Mouse (Mus musculus) thymus, adult 2 months (tissue): ENCODE measurements around the gene Pank1. TPM values are rescaled to one million over a fixed set of nuclear protein-coding genes. Genes with fewer than 3 reads are reported as not detected.
A peak's percentile ranks its signal among the peaks of the same experiment; 100 is the strongest.

Experiments used
- DNase-seq: peaks from one replicate; pipeline ENCODE4 v3.0.0; 2021
- H3K27ac ChIP-seq: fragments of 200-500 bp; 2 replicates; pipeline ENCODE4 v1.5.1; 2012; ENCODE audit warnings: low read length, control low read depth; ENCODE audit not compliant: control insufficient read depth, insufficient read depth
- H3K27me3 ChIP-seq: fragments of 200-500 bp; 2 replicates; pipeline ENCODE4 v1.6.1; 2012; ENCODE audit warnings: mild to moderate bottlenecking, low read length, moderate library complexity, mixed read lengths; ENCODE audit not compliant: control insufficient read depth, insufficient read depth
- H3K36me3 ChIP-seq: fragments of 200-500 bp; 2 replicates; pipeline ENCODE4 v1.6.1; 2012; ENCODE audit warnings: mild to moderate bottlenecking, low read length, moderate library complexity; ENCODE audit not compliant: control insufficient read depth, insufficient read depth
- H3K4me1 ChIP-seq: fragments of 200-500 bp; replicated peaks from 2 replicates; pipeline ENCODE4 v1.6.1; 2012; ENCODE audit warnings: low read length; ENCODE audit not compliant: control insufficient read depth, insufficient read depth
- H3K4me3 ChIP-seq: fragments of 200-500 bp; 2 replicates; pipeline ENCODE4 v1.5.1; 2012; ENCODE audit warnings: mild to moderate bottlenecking, low read length, control low read depth, moderate library complexity; ENCODE audit not compliant: control insufficient read depth, insufficient read depth
- CTCF ChIP-seq: fragments of 200-500 bp; IDR thresholded peaks from 2 replicates; pipeline ENCODE4 v1.5.1; 2012; ENCODE audit warnings: mild to moderate bottlenecking, control low read depth, low read length, moderate library complexity, borderline replicate concordance; ENCODE audit not compliant: control insufficient read depth, poor library complexity, insufficient read depth; ENCODE audit errors: extremely low read depth
- POLR2A ChIP-seq: fragments of 200-500 bp; IDR thresholded peaks from 2 replicates; pipeline ENCODE4 v1.6.1; 2012; ENCODE audit warnings: mild to moderate bottlenecking, low read length, control low read depth, moderate library complexity; ENCODE audit not compliant: control insufficient read depth, poor library complexity, insufficient read depth; ENCODE audit errors: extremely low read depth
- WGBS: fragments of 180-500 bp; shearing (Covaris S2); methylation state at CpG from one replicate; pipeline ENCODE4 v1.1.7; 2018; 5-methylcytosine and 5-hydroxymethylcytosine counted together
- polyA plus RNA-seq: library from polyadenylated mRNA; depleted of rRNA; stranded (reverse); fragments of >200 nt; gene quantifications from 2 replicates; pipeline ENCODE4 v1.2.3, GENCODE M21; 2012

Gene Pank1
- polyA plus RNA-seq, 1 experiment, result 0.92 TPM

- no peaks in the 10 kb centered on the region; the same call in 1 of the 2 replicates for H3K4me1 ChIP-seq
- H3K4me3 ChIP-seq, result no peak overlapping the region
- H3K27me3 ChIP-seq, result no peaks in the 10 kb centered on the region
- H3K27ac ChIP-seq, result no peak overlapping the region
- no peaks in the 10 kb centered on the region for H3K36me3 ChIP-seq
- TF ChIP-seq POLR2A (no peak), CTCF (no peak)
- no peak for DNase-seq
- 96% methylated on average over 4 of the region's 4 CpGs for WGBS
These were observed 75.9 kb downstream of the Pank1 start for GRCm38 (mm10) chr19:34803396-34803795.

- no peaks in the 10 kb centered on the region for H3K36me3 ChIP-seq
- H3K4me3 ChIP-seq, result no peak overlapping the region
- WGBS, result 31% methylated on average over 6 of the region's 6 CpGs
- TF ChIP-seq POLR2A (no peak), CTCF (no peak)
- DNase-seq, result no peak
- no peaks in the 10 kb centered on the region for H3K4me1 ChIP-seq
- H3K27ac ChIP-seq, result no peak overlapping the region
- no peaks in the 10 kb centered on the region for H3K27me3 ChIP-seq
These were observed 79.5 kb downstream of the Pank1 start for GRCm38 (mm10) chr19:34799644-34800267.

DNA sequence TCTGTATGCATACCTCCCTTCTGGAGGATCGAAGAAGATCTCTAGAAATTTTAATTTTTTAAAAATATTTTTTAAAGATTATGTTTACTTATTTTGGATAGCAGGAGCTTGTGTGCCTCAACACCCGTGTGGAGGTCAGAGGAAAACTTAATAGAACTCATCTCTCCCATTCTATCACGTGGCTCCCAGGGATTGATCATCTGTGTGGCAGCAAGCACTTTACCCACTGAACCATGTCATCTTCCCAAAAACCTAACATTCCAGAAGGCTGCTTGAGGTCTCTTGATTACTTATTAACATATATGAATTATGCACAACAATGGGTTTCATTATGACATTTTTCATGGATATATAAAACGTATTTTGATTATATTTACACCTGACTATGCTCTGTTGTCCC lies 82.9 kb downstream of the Pank1 start:
- H3K27me3 ChIP-seq, result no peaks in the 10 kb centered on the region
- 93% methylated on average over 4 of the region's 4 CpGs for WGBS
- no peak for DNase-seq
- no peaks in the 10 kb centered on the region for H3K4me1 ChIP-seq
- no peaks in the 10 kb centered on the region for H3K36me3 ChIP-seq
- no peak overlapping the region for H3K27ac ChIP-seq
- TF ChIP-seq CTCF, result no peak
- TF ChIP-seq POLR2A, result no peak
- no peak overlapping the region for H3K4me3 ChIP-seq

- Histone ChIP-seq H3K36me3 (no peaks in the 10 kb centered on the region), H3K27me3 (no peaks in the 10 kb centered on the region), H3K4me1 (no peaks in the 10 kb centered on the region), H3K27ac (no peak overlapping the region), H3K4me3 (no peak overlapping the region)
- 96% methylated on average over 2 of the region's 2 CpGs for WGBS
- TF ChIP-seq POLR2A (no peak), CTCF (no peak)
- no peak for DNase-seq
These were observed 96.8 kb downstream of the Pank1 start for GRCm38 (mm10) chr19:34782491-34782890.

DNA sequence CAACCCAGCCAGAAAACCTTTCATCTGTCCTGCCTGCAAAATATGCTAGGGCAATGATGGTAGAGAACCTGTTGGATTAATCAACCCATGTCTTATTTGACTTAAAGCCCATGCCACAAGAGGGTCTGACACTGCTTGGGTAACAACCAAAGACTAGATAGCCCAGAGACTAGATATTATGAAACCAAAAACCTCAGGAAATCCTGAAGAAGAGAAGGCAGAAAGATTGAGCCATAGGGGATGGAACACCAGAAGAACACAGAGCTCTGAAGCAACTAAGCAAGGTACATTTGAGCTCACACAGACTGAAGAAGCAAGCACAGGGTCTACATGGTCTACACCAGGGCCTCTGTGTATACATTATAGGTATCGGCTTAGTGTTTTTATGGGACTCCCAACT lies 100.3 kb downstream of the Pank1 start:
- no peak overlapping the region for H3K27ac ChIP-seq
- H3K36me3 ChIP-seq, result no peaks in the 10 kb centered on the region
- WGBS, result 100% methylated on average over 1 of the region's 1 CpGs
- TF ChIP-seq POLR2A, result no peak
- TF ChIP-seq CTCF, result no peak
- DNase-seq, result no peak
- no peak overlapping the region for H3K4me3 ChIP-seq
- H3K27me3 ChIP-seq, result no peaks in the 10 kb centered on the region
- H3K4me1 ChIP-seq, result no peaks in the 10 kb centered on the region

DNA sequence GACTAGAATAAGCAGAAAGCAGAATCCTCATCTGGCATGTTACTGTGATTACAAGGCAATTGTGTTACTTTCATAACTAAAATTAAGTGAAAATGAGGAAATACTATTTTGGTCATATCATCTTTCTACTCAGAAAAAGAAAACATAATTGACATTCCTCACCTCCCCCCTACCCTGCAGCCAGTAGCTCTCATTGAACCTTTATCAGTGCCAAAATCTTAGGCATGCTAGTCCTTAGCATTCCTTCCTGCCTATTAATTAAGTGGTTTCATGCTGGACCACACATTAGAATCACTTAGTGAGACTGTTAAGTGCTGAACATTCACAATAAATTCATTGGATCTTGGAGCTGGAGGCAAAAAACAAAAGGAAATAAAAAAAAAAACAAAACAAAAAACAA lies 101.2 kb downstream of the Pank1 start:
- H3K36me3 ChIP-seq, result no peaks in the 10 kb centered on the region
- H3K27ac ChIP-seq, result no peak overlapping the region
- TF ChIP-seq POLR2A, result no peak
- no peak for TF ChIP-seq CTCF
- no peak overlapping the region for H3K4me3 ChIP-seq
- H3K27me3 ChIP-seq, result no peaks in the 10 kb centered on the region
- no peak for DNase-seq
- H3K4me1 ChIP-seq, result no peaks in the 10 kb centered on the region

GRCm38 (mm10) chr19:34772775-34773174 lies 106.5 kb downstream of the Pank1 start:
- WGBS, result 32% methylated on average over 6 of the region's 6 CpGs
- Histone ChIP-seq H3K4me3 (no peak overlapping the region), H3K27me3 (no peaks in the 10 kb centered on the region), H3K27ac (no peak overlapping the region), H3K36me3 (no peaks in the 10 kb centered on the region), H3K4me1 (no peaks in the 10 kb centered on the region)
- TF ChIP-seq POLR2A (no peak), CTCF (no peak)
- peak; percentile 34 for DNase-seq
